Mouse (Mus musculus) R1 (cell line): ENCODE measurements at regions not wholly inside any gene's neighbourhood (a gene's known extent, or its start where the extent isn't known, plus 50 kb on each side); places are given as distances from the start of the nearest gene placed in this dataset.
A peak's percentile ranks its signal among the peaks of the same experiment; 100 is the strongest.

Experiments
- DNase-seq: peaks from one replicate; pipeline ENCODE4 v3.0.0-alpha.2; 2018; ENCODE audit warnings: low read depth, low spot score

GRCm38 (mm10) chr12:80017376-80017929, 95.4 kb downstream of the Zfp36l1 start:
- no peak for DNase-seq

DNA sequence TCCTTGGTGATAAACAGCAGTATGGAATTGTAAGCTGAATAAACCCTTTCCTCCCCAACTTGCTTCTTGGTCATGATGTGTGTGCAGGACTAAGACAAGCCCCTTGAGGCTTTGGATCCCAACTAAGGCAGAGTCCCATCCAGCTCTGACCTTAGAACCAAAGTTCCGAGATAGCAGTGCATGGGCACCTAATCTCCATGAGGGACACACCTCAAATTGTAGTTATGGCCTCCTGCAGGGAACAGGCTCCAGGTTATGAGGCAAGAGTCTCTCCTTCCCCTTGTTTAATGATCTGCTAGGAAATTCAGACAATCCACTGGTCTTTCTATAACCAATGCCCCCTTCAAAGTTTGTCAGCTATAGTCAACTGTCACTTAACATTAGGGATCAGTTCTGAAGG, 96.9 kb downstream of the Zfp36l1 start:
- no peak for DNase-seq

DNA sequence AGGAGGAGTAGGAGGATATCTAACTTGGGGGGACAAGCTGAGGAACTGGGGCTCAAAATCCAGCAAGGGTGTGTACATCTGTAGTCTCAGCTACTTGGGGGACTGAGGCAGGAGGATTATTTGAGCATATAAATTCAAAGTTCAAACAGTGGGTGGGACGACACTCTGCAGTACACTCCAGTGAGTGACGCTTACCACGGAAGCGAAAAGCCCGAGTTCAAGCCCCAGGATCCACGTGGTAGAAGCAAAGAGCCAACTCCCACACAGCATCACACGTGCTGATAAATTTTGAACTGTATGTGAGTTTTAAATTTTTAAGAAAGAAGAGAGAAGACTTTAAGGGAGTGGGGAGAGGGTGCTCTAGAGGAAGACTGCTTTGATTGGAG, 98.2 kb downstream of the Zfp36l1 start:
- no peak for DNase-seq

DNA sequence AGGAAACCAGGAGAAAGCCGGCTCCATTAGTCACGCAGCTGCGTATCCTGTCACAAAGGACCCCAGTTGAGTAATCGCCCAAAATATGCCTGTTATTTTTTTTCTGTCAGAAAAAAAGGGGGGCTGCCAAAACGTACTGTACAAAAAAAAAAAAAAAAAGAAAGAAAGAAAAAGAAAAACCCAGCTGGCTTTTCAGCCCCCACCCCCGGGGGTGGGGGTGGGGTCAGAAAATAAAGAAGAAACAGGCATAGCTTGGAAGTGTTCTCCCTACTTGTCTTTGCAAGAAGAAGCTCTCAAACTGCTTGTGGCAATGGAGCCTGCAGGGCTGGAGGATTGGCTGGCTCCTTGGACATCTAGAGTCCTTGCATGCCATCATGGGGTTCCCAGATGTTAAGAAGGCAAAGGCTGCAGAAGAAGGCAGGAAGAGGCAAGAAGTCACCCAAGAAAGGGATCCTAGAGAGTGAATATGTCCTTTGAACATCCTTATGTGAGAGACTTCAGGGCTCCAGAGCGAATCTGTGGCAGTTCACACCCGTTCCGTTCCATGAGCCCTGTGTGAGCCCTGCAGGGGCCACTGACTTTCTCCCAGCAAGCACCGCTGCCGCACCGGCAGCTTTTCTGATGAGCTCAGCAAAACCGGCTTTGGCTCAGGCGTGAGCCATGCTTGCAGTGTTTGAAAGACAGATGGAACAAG, 98.8 kb downstream of the Zfp36l1 start:
- peak; percentile 44 for DNase-seq

DNA sequence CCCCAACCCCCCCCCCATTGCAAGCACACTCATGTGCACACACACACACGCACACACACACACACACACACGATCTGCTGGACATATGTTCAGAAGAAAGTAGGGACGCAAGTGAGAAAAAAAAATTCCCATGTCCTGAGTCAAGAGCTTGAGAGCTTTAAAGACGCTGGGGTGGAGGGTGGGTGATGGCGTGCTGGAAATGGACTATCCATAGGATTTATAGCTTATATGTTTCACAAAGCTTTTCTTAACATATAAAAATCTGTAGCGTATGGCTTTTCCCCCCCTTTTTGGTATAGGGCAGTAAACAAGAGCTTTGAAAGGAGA, 99.3 kb downstream of the Zfp36l1 start:
- no peak for DNase-seq

- no peak for DNase-seq
These were observed 100.9 kb downstream of the Zfp36l1 start for GRCm38 (mm10) chr12:80011916-80012315.

GRCm38 (mm10) chr12:80010947-80011346, 101.9 kb downstream of the Zfp36l1 start:
- no peak for DNase-seq

GRCm38 (mm10) chr12:80010220-80010619, 102.6 kb downstream of the Zfp36l1 start:
- peak; percentile 92 for DNase-seq

DNA sequence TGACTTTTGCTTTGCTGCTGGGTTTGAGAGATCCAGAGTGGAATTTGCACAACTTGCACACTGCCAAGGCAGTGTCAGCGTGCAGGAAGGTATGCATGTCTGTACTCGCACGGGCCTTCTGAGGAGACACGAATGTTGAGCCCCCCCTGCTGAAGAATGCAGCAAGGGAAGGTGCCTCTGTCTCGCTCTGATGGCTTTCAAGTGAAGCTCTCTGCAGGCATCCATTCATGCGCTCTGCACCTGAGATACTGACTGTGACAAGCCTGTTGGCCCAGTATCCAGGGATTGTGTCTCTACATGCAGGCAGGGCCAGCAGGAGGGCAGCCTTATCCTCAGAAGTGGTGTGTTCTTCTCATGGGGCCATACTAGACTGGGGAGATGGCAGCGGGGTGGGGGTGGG, 105.0 kb downstream of the Zfp36l1 start:
- DNase-seq = peak; percentile 19

- DNase-seq = peak; percentile 33
These were observed 107.4 kb downstream of the Zfp36l1 start for GRCm38 (mm10) chr12:80005227-80005919.

- no peak for DNase-seq
These were observed 108.2 kb downstream of the Zfp36l1 start for GRCm38 (mm10) chr12:80004575-80004974.

- no peak for DNase-seq
These were observed 109.3 kb downstream of the Zfp36l1 start for GRCm38 (mm10) chr12:80003486-80003885.

DNA sequence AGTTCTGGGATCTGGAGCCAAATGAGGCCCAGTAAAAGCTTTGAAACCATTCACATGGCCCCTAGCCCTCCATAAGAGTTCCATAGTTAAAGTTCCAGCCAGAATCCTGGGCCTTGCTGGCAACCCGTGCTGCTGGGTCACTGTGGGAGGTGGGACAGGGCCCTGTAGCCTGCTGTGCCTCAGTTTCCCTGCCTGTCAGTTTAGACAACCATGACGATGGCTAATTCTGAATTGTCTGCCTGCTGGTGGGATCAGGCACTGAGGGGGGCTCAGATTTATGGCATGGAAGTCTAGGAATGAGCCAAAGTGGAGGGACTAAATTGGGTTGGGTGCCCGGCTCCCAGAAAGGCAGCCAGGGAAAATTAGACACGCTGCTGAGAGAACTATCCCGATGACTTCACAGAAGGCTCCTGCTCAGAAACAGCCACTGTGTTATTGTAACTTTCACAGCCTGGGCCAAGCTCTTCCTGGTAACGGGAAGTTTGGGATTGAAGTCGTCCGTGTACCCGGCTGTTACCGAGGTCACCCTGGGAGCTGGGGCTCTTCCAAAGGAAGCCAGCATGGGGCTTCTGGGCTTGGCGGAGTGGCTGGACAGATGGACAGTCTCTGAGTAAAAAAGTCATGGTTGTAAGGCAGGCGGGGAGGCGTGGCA, 110.2 kb downstream of the Zfp36l1 start:
- DNase-seq = no peak

DNA sequence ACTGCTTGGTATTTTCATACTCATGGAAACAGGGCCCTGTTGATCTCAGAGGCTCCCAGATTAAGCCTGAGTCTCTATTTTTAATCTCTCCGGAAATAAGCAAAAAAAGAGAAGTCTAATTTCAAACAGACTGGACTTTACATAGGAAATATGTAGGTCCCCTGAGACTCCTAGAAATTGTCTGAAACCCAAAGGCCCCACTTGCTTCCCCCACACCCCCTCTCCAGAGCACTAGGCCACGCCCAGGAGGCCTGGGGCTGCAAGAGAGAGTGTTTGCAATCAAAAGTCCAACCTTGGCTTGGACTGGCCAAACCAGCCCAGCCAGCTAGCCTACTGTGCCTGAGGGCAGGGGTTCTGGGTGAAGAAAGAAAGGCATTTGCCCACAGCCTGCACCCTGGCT, 111.0 kb downstream of the Zfp36l1 start:
- DNase-seq = no peak

DNA sequence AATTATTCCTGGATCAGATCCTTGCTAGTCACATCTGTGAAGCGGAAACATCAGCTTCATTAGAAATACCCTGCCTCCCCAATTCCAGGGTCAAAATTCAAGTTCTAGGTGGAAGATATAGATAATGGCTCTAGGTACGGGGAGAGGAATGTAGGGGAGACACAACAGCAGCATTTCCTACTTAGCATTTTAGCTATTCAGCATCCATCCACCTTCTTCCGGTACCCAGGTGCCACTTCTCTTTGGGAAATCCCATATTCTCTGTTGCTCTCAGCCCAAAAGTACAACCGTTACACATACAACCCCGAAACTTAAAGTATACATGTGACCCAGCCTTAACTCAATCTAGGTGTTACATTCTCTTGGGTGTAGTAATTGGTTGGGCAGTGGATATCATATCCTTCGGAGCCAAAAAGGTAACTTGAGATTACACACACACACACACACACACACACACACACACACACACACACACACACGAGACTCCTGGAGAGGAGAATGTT, 112.9 kb downstream of the Zfp36l1 start:
- no peak for DNase-seq

GRCm38 (mm10) chr12:79998788-79999187, 114.0 kb downstream of the Zfp36l1 start:
- no peak for DNase-seq

GRCm38 (mm10) chr12:79998339-79998738, 114.5 kb downstream of the Zfp36l1 start:
- DNase-seq = no peak

DNA sequence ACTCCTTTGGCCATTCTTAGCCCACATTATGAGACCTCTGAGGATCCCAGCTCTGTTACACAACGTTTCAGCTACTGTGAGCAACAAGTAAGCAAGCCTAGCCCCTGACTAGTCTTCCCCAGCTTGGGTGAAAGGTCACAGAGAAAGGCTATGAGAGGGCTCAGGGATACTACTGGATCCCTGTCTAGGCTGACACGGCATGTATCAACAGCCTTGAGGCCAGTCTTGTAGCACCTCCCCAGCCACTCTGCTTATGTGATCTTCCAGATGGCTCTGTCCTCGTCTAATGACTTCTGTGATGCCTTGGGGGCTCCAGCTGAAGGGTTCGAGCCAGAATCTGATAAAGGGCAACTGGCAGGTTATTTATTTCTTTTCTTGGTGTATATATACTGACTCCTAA, 115.6 kb downstream of the Zfp36l1 start:
- no peak for DNase-seq

DNA sequence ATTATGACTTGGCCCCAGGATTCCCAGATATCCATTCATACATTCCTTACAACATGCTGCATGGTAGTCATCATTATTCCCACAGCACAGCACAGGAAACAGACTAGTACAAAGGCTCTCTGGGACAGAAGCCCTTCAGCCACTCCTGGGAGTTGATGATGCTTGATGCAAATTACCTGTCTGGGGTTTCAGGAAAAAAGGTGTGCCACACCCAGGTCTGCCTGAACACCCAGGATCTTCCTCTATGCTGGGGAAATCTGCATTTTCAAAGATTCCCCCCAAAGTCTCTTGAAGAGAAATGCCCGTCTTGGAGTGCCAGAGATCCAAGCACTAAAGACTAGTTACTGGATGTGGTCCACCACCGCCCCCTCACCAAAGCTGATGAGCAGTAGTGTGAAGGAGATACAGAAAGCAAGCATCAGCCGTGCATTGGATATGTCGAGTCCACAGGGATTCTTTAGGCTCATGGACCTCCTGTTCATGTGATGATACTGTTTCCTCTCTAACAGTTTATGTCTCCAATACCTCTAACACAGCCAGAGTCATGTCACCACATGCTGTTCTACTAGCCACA, 117.2 kb downstream of the Zfp36l1 start:
- peak; percentile 30 for DNase-seq

DNA sequence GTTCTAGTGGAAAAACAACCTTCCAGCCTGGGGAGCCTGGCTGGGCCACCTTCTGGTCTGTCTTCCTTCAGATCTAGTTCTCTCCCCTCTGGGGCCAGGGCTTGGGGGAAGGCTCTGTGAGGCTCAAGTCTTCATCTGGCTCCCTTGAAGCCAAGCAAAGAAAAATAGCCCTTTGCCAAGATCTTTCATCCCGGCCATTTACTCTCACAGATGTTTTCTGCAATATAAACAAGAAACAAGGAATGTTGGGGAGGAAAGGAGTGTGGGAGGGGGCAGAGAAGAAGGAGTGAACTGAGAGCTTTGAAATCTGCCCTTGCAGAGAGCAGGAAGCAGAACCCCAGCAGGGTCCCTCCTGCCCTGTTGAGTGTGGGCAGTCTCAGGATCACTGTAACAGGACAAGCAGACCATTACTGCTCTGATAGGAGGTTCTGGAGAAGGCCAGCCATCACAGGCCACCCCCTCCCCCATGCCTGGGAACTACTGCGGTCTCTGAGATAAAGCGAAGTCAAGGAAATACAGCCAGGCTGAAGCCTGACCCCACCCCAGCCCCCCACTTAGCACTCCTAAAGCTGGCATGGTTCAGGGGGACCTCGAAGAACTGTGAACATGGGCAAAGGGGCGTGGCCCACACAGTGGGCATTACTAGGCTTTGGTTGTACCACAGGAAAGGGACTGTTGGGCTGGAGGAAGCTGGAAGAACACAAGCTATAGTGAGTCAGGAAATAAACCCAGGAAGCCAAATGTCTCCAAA, 118.8 kb downstream of the Zfp36l1 start:
- DNase-seq = no peak

- DNase-seq = no peak
These were observed 121.5 kb downstream of the Zfp36l1 start for GRCm38 (mm10) chr12:79991279-79991678.
